ENCODE assay signal across 12 mouse cellular contexts in the genomic region with DNA sequence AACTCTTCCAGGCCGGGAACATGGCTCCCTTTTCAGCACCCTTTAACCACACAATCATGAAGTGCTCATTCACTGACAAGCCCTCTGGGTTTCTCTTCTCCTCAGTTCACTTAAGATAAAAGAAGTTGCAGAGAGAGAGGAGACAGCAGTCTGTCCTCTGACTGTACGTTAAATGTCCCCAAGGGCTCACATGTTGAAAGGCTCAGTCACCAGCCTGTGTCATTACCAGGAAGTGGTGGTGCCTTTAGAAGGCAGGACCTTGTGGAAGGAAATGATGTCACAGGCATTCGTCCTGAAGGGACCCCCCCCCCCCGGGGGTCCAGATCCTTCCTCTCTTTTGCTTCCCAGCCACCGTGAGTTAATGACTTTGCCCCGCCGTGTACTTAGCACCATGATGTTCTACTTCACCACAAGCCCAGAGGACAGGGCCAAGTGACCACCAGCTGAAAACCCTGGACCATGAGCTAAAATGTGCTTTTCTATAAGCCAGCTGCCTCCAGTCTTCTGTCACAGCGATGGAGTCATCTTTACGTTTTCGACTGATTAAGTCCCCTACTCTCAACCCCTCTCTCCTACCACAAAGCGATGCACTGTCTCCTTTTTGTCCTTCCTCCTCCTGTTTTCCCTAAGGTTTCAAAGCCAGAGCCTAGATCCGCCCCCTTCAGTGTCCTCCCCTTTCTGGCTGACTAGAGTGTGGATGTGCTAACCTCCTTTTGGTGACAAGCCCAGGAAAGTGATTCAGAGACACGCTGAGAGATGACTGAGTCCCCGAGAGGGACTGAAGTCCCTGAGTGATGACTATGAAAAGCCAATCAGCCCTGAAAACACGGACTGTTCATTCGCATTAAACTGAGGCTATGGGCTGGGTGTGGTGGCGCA. TPM values are rescaled to one million over a fixed set of nuclear protein-coding genes. Genes with fewer than 3 reads are reported as not detected.
DNase-seq lines count a peak whose midpoint lies in the region; ATAC-seq and TF ChIP-seq lines count a peak whose summit lies in the region.
"Had no signal": no experiment of that assay in that cellular context is flagged by ENCODE, and none has a peak within 500 bp of the region (broad histone marks: within the 10 kb centered on the region; RNA-seq: fewer than 3 reads in every experiment).

No protein-coding gene starts in this region.

- TF ChIP-seq CTCF in hindbrain, postnatal 0 days (IDR thresholded peaks at IDR 0.05; ENCODE audit: low read depth), result no peak

- H3K36me3 ChIP-seq in heart, embryonic 16.5 days (ENCODE audit: control insufficient read depth, insufficient read depth), result no peaks in the 10 kb centered on the region
- no peaks in the 10 kb centered on the region for H3K36me3 ChIP-seq in hindbrain, postnatal 0 days (ENCODE audit: insufficient read depth, low read length)
- H3K36me3 ChIP-seq: lung, embryonic 15.5 days; neural tube, embryonic 15.5 days had no signal

- H3K27me3 ChIP-seq in heart, embryonic 16.5 days (ENCODE audit: control insufficient read depth, insufficient read depth, low read length), result no peaks in the 10 kb centered on the region
- H3K27me3 ChIP-seq in hindbrain, postnatal 0 days (ENCODE audit: insufficient read depth, low read length), result no peaks in the 10 kb centered on the region
- H3K27me3 ChIP-seq: lung, embryonic 15.5 days; Patski had no signal

- intact Hi-C loops in left cerebral cortex, postnatal 36 days (cut with DNase I), result loop anchor here (5.0 kb wide), 1 partner anchor 106 kb away; no protein-coding TSS in a partner anchor

- peaks cover 27% of the 10 kb centered on the region for H3K4me1 ChIP-seq in heart, embryonic 16.5 days (ENCODE audit: control insufficient read depth, insufficient read depth, low read length)
- no peaks in the 10 kb centered on the region for H3K4me1 ChIP-seq in hindbrain, postnatal 0 days (ENCODE audit: insufficient read depth, low read length)

- no peak overlapping the region for H3K4me3 ChIP-seq in heart, embryonic 16.5 days (ENCODE audit: low read length)
- no peak overlapping the region for H3K4me3 ChIP-seq in hindbrain, postnatal 0 days (ENCODE audit: low read length)
- H3K4me3 ChIP-seq: lung, embryonic 15.5 days; neural tube, embryonic 15.5 days had no signal

- H3K9ac ChIP-seq in heart, embryonic 16.5 days (ENCODE audit: low read length), result no peak overlapping the region
- H3K9ac ChIP-seq in hindbrain, postnatal 0 days (replicated peaks; ENCODE audit: low read length), result no peak overlapping the region
- H3K9ac ChIP-seq: lung, embryonic 15.5 days; neural tube, embryonic 15.5 days had no signal

- WGBS in heart, embryonic 16.5 days, result 58% methylated on average over 17 of the region's 17 CpGs
- WGBS in hindbrain, postnatal 0 days, result 69% methylated on average over 17 of the region's 17 CpGs

- peak overlapping the region; percentile 15; the same call in 1 of the 2 replicates for H3K4me2 ChIP-seq in heart, embryonic 16.5 days (ENCODE audit: low read depth, low read length)
- no peak overlapping the region for H3K4me2 ChIP-seq in hindbrain, postnatal 0 days (ENCODE audit: low read depth, low read length)

- ATAC-seq in heart, embryonic 16.5 days (replicated peaks; ENCODE audit: extremely low read depth, insufficient read depth, low FRiP score), result 0 out of 2 replicates have a peak, but pooled peaks have one; percentile 15
- no peak for ATAC-seq in hindbrain, postnatal 0 days
- ATAC-seq: Patski had no signal

- DNase-seq in lung, adult 18-20 months, result peak; percentile 26 to 50
- DNase-seq in lung, postnatal 25 days (ENCODE audit: low spot score), result no peak
- peak; percentile 72 for DNase-seq in adrenal gland, postnatal 14 days
- DNase-seq in naive thymus-derived CD4-positive, alpha-beta T cell, adult 2 months (ENCODE audit: low read depth), result peak; percentile 66
- DNase-seq in cerebellum, adult 9-11 months, result no peak
- DNase-seq in hindbrain, postnatal 0 days (ENCODE audit: low spot score), result no peak
- DNase-seq in left cerebral cortex, postnatal 36 days (ENCODE audit: low spot score in 2 of 2), result no peak
- DNase-seq: cerebellum, postnatal 10 days had no signal

- peak overlapping the region; percentile 53 for H3K27ac ChIP-seq in heart, embryonic 16.5 days (ENCODE audit: low read length)
- H3K27ac ChIP-seq in hindbrain, postnatal 0 days, result no peak overlapping the region
- H3K27ac ChIP-seq: lung, embryonic 15.5 days; neural tube, embryonic 15.5 days had no signal

- no peaks in the 10 kb centered on the region for H3K9me3 ChIP-seq in heart, embryonic 16.5 days (replicated peaks; ENCODE audit: control insufficient read depth, low read length)
- no peaks in the 10 kb centered on the region for H3K9me3 ChIP-seq in hindbrain, postnatal 0 days (ENCODE audit: low read length)
- H3K9me3 ChIP-seq: lung, embryonic 15.5 days; neural tube, embryonic 15.5 days had no signal

RNA-seq across cellular contexts. Expression of a gene that starts 13.7 kb away (rescaled TPM):
- total RNA-seq in adrenal gland, postnatal 14 days (2021), result 22.2 and 30.6 TPM in 2 replicates
- 39.6 and 45.5 TPM in 2 replicates for polyA plus RNA-seq in heart, embryonic 16.5 days (2015; fragmentation: Nextera tagmentation; extraction: Ambion mirVana)
- 30.8 and 33.3 TPM in 2 replicates for total RNA-seq in hindbrain, postnatal 0 days (2014; rRNA removed)
- 69.5 and 75.0 TPM in 2 replicates for polyA plus RNA-seq in hindbrain, postnatal 0 days (2015; fragmentation: Nextera tagmentation; extraction: Ambion mirVana)
- total RNA-seq in left cerebral cortex, postnatal 36 days (2021), result 10 to 100 TPM; 36.8 to 44.5 TPM

RNA-seq across cellular contexts. Expression of a gene that starts 28.9 kb away (rescaled TPM):
- total RNA-seq in adrenal gland, postnatal 14 days (2021), result 25.7 and 26.0 TPM in 2 replicates
- polyA plus RNA-seq in heart, embryonic 16.5 days (2015; fragmentation: Nextera tagmentation; extraction: Ambion mirVana), result 41.8 and 49.1 TPM in 2 replicates
- 25.9 and 32.8 TPM in 2 replicates for total RNA-seq in hindbrain, postnatal 0 days (2014; rRNA removed)
- 36.4 and 37.5 TPM in 2 replicates for polyA plus RNA-seq in hindbrain, postnatal 0 days (2015; fragmentation: Nextera tagmentation; extraction: Ambion mirVana)
- total RNA-seq in left cerebral cortex, postnatal 36 days (2021), result 10 to 100 TPM; 12.1 to 14.8 TPM

RNA-seq across cellular contexts. Expression of a gene that starts 36.1 kb away (rescaled TPM):
- total RNA-seq in adrenal gland, postnatal 14 days (2021), result 4.9 and 7.2 TPM in 2 replicates
- 10.2 and 10.3 TPM in 2 replicates for polyA plus RNA-seq in heart, embryonic 16.5 days (2015; fragmentation: Nextera tagmentation; extraction: Ambion mirVana)
- total RNA-seq in hindbrain, postnatal 0 days (2014; rRNA removed), result 4.7 and 5.1 TPM in 2 replicates
- 0.47 and 0.61 TPM in 2 replicates for polyA plus RNA-seq in hindbrain, postnatal 0 days (2015; fragmentation: Nextera tagmentation; extraction: Ambion mirVana)
- 1 to 10 TPM; 3.1 to 3.5 TPM for total RNA-seq in left cerebral cortex, postnatal 36 days (2021)

Comparison
In these comparisons a context has a peak if more than half of its experiments do, and no peak if none do; other contexts are left out.
1. DNase-seq: peak in lung, adult 18-20 months (2 of 2), adrenal gland, postnatal 14 days (single experiment) and naive thymus-derived CD4-positive, alpha-beta T cell, adult 2 months (single experiment); none in lung, postnatal 25 days (single experiment), cerebellum, adult 9-11 months (single experiment), hindbrain, postnatal 0 days (single experiment) and left cerebral cortex, postnatal 36 days (0 of 2).